Mouse (Mus musculus) forebrain, embryonic 12.5 days (tissue): Measurements from ENCODE around the gene Ncf1. TPM values are rescaled to one million over a fixed set of nuclear protein-coding genes. Genes with fewer than 3 reads are reported as not detected.

Experiments used
- polyA plus RNA-seq: library from polyadenylated mRNA; unstranded; fragments of >200 nt; fragmentation: Nextera tagmentation; extraction: Ambion mirVana; gene quantifications from 2 replicates; pipeline ENCODE4 v1.2.1, GENCODE M21; 2016

Gene Ncf1
- polyA plus RNA-seq, 1 experiment from 2014 or later = 1.4 TPM

Other genes with a start within 250 kb of the Ncf1 start
- 19.4 and 23.1 TPM in 2 replicates for gene Castor2, start 129.9 kb downstream of the Ncf1 start, polyA plus RNA-seq
- 29.4 TPM in 2 replicates for gene Rcc1l, start 52.9 kb downstream of the Ncf1 start, polyA plus RNA-seq
- 11.6 and 12.4 TPM in 2 replicates for gene Gtf2ird2, start 45.6 kb downstream of the Ncf1 start, polyA plus RNA-seq
- gene Gtf2i, start 85.1 kb upstream of the Ncf1 start, polyA plus RNA-seq = 245 and 247 TPM in 2 replicates
- 111 and 112 TPM in 2 replicates for gene Gtf2ird1, start 227.1 kb upstream of the Ncf1 start, polyA plus RNA-seq